Mouse (Mus musculus) ES-Bruce4 (cell line): ENCODE measurements around the gene Large1.

Source experiments
- CTCF ChIP-seq: IDR thresholded peaks from one replicate; pipeline ENCODE4 v1.8.1; 2011; ENCODE audit warnings: low read depth, low read length
- EP300 ChIP-seq: IDR thresholded peaks from 2 replicates; pipeline ENCODE4 v1.6.1; 2011; ENCODE audit warnings: low read depth, low read length; ENCODE audit not compliant: insufficient read depth
- POLR2A ChIP-seq: IDR thresholded peaks from one replicate; pipeline ENCODE4 v1.8.1; 2011; ENCODE audit warnings: low read length; ENCODE audit not compliant: insufficient read depth

GRCm38 (mm10) chr8:72815681-72816080, 537.7 kb downstream of the Large1 start:
- no peak for TF ChIP-seq CTCF
- no peak for TF ChIP-seq POLR2A
- TF ChIP-seq EP300, result no peak
